Mouse (Mus musculus) CH12F3 (cell line): Measurements from ENCODE around the gene Inpp5e.
"Not testable (repeated sequence)": the region's sequence is repeated elsewhere in the genome, so short reads cannot be mapped to it uniquely, and the experiment has no call there.

ENCODE experiments used
- in situ Hi-C: fragments of 300-500 bp; cut with MboI; formaldehyde crosslinking; loops from 2 replicates; pipeline ENCODE4 v1.14.3; 2020; ENCODE audit warnings: low sequenced_read_pairs

Gene Inpp5e

GRCm38 (mm10) chr2:26421969-26422368, 13.0 kb upstream of the Inpp5e start:
- in situ Hi-C loops, result no loop called here

GRCm38 (mm10) chr2:26418120-26418519, 9.1 kb upstream of the Inpp5e start:
- in situ Hi-C loops, result no loop called here

GRCm38 (mm10) chr2:26417066-26417465, 8.1 kb upstream of the Inpp5e start:
- in situ Hi-C loops, result no loop called here

- in situ Hi-C loops, result no loop called here
Observed at GRCm38 (mm10) chr2:26410931-26411411, 2.0 kb upstream of the Inpp5e start.

GRCm38 (mm10) chr2:26410091-26410490, 1.1 kb upstream of the Inpp5e start:
- in situ Hi-C loops, result no loop called here

- in situ Hi-C loops, result no loop called here
Observed at GRCm38 (mm10) chr2:26409362-26409761, 359 bp upstream of the Inpp5e start.

- in situ Hi-C loops, result no loop called here
Observed at GRCm38 (mm10) chr2:26403306-26403705, 5.7 kb downstream of the Inpp5e start.

GRCm38 (mm10) chr2:26402265-26402664, 6.7 kb downstream of the Inpp5e start:
- in situ Hi-C loops, result no loop called here

- in situ Hi-C loops, result no loop called here
Observed at GRCm38 (mm10) chr2:26401023-26401422, 8.0 kb downstream of the Inpp5e start.

- in situ Hi-C loops, result no loop called here
Observed at GRCm38 (mm10) chr2:26400296-26400695, 8.7 kb downstream of the Inpp5e start.

- in situ Hi-C loops, result no loop called here
Observed at GRCm38 (mm10) chr2:26399647-26400046, 9.4 kb downstream of the Inpp5e start.

- in situ Hi-C loops, result no loop called here
Observed at GRCm38 (mm10) chr2:26398978-26399377, 10.0 kb downstream of the Inpp5e start.

GRCm38 (mm10) chr2:26391617-26392016, 17.4 kb downstream of the Inpp5e start:
- in situ Hi-C loops, result no loop called here

GRCm38 (mm10) chr2:26390954-26391353, 18.0 kb downstream of the Inpp5e start:
- in situ Hi-C loops, result no loop called here

- in situ Hi-C loops, result no loop called here
Observed at GRCm38 (mm10) chr2:26389154-26389690, 19.8 kb downstream of the Inpp5e start, which contains the start of the genes Entr1 and Pmpca. TSS of gene Entr1 (minus strand) at chr2:26389316. TSS of gene Pmpca (plus strand) at chr2:26389339.

GRCm38 (mm10) chr2:26388682-26389153, 20.3 kb downstream of the Inpp5e start:
- in situ Hi-C loops, result no loop called here

GRCm38 (mm10) chr2:26387713-26388112, 21.3 kb downstream of the Inpp5e start:
- in situ Hi-C loops, result no loop called here

- in situ Hi-C loops, result not testable (repeated sequence)
Observed at GRCm38 (mm10) chr2:26380871-26381270, 28.1 kb downstream of the Inpp5e start.

- in situ Hi-C loops, result no loop called here
Observed at GRCm38 (mm10) chr2:26380131-26380771, 28.8 kb downstream of the Inpp5e start, which contains the start of gene Snapc4. TSS of gene Snapc4 (minus strand) at chr2:26380653.

- in situ Hi-C loops, result no loop called here
Observed at GRCm38 (mm10) chr2:26372396-26372795, 36.6 kb downstream of the Inpp5e start.

GRCm38 (mm10) chr2:26368572-26368971, 40.4 kb downstream of the Inpp5e start:
- in situ Hi-C loops, result no loop called here

- in situ Hi-C loops, result no loop called here
Observed at GRCm38 (mm10) chr2:26367911-26368310, 41.1 kb downstream of the Inpp5e start.
